Mouse (Mus musculus): ENCODE measurements around the gene Tmem239. TPM values are rescaled to one million over a fixed set of nuclear protein-coding genes. Genes with fewer than 3 reads are reported as not detected.

Gene Tmem239
- polyA plus RNA-seq, 1 experiment from 2014 or later, result not detected

GRCm38 (mm10) chr2:130390993-130391625, 15.2 kb upstream of the Tmem239 start:
- peaks cover 3% of the 10 kb centered on the region; the same call in 1 of the 2 replicates for H3K36me3 ChIP-seq
- no peak overlapping the region for H3K4me2 ChIP-seq
- no peaks in the 10 kb centered on the region for H3K4me1 ChIP-seq
- no peak for ATAC-seq (ENCODE audit: borderline replicate concordance, extremely low read depth, low FRiP score, low TSS enrichment)
- WGBS, result 77% methylated on average over 11 of the region's 11 CpGs
- H3K27ac ChIP-seq, result no peak overlapping the region
- no peak overlapping the region for H3K9ac ChIP-seq
- no peaks in the 10 kb centered on the region for H3K9me3 ChIP-seq
- no peaks in the 10 kb centered on the region for H3K27me3 ChIP-seq
- H3K4me3 ChIP-seq, result no peak overlapping the region

- H3K9me3 ChIP-seq, result no peaks in the 10 kb centered on the region
These were observed 13.4 kb upstream of the Tmem239 start for GRCm38 (mm10) chr2:130392836-130393235.

DNA sequence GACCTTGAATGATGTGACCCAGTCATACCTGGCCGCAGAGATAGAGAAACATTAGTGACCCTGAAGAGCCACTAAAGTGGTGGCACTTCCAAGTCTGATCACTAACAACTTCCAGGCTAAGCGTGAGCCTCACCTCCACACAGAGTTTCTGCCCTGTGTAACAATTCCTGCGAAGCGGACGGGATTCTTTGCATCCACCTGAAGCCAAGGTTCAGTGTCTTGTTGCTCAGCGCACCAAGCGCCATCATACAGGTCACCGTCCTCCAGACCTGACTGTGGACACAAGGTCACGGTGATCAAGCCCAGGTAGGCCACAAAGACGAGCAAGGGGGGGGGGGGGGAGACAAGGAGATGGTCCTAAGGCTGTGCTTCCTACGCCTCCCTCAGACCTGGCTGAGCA, 10.6 kb upstream of the Tmem239 start:
- H3K9ac ChIP-seq, result no peak overlapping the region
- 0 out of 2 replicates have a peak, but pooled peaks cover 9% of the 10 kb centered on the region for H3K27me3 ChIP-seq
- no peak overlapping the region for H3K27ac ChIP-seq
- H3K4me1 ChIP-seq, result peaks cover 7% of the 10 kb centered on the region; the same call in 1 of the 2 replicates
- WGBS, result 93% methylated on average over 11 of the region's 11 CpGs
- no peak overlapping the region for H3K4me3 ChIP-seq
- no peak overlapping the region for H3K4me2 ChIP-seq
- ATAC-seq (ENCODE audit: borderline replicate concordance, extremely low read depth, low FRiP score, low TSS enrichment), result no peak
- H3K36me3 ChIP-seq, result peaks cover 3% of the 10 kb centered on the region; the same call in 1 of the 2 replicates
- no peaks in the 10 kb centered on the region for H3K9me3 ChIP-seq

More at GRCm38 (mm10) chr2:130392836-130393235, 13.4 kb upstream of the Tmem239 start:
- Histone ChIP-seq H3K4me3 (no peak overlapping the region), H3K36me3 (peaks cover 3% of the 10 kb centered on the region; the same call in 1 of the 2 replicates), H3K4me2 (no peak overlapping the region), H3K9ac (no peak overlapping the region), H3K27ac (no peak overlapping the region), H3K4me1 (peaks cover 2% of the 10 kb centered on the region; the same call in 1 of the 2 replicates), H3K27me3 (0 out of 2 replicates have a peak, but pooled peaks cover 5% of the 10 kb centered on the region)
- no peak for ATAC-seq (ENCODE audit: borderline replicate concordance, extremely low read depth, low FRiP score, low TSS enrichment)
- WGBS, result 78% methylated on average over 3 of the region's 3 CpGs

DNA sequence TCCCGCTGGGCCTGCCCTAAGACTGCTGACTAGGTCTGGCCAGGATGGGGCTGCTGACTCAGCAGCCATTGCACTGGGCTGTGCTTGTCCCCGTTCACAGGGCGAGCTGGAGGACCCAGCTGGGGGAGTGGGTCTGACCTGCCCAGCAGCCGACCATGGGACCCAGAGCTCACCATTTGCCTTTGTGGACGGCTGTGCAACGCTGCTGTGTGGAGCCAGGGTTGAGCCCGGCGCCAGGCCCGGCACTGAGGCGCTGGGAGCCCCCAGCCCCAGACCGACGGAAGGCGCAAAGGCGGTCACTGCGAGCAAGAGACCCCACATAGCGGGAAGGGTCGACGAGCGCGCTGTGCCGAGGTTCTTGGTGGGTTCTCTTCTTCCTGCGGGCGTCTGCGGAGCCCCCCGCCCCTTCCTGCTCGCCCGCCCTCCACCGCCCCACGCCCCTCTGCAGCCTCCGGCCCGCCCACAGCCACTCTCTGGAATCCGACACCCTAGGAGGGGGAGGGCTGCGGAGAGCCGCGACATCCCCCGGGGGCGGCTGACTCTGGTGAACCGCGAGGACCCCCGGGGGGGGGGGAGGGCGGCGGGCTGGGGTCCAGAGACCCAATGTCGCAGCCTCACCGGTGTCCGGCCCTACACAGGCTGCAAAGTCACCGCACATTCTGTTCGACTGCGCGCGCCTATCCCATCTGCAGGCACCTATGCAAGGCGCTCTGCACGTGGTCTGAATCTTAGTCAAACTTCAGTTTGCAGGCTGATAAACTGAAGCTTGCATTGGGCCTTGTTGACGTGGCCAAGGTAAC, 8.9 kb upstream of the Tmem239 start, which contains the start of gene Cpxm1:
Cpxm1 (minus strand) TSS at position 389 of the 800 bp plus-strand sequence.
- Histone ChIP-seq H3K4me2 (peak within 1 kb of the TSS; percentile 95), H3K36me3 (peaks cover 3% of the 10 kb centered on the region; the same call in 1 of the 2 replicates), H3K9me3 (no peaks in the 10 kb centered on the region), H3K4me3 (peak within 1 kb of the TSS; percentile 63), H3K27ac (peak within 1 kb of the TSS; percentile 58), H3K27me3 (0 out of 2 replicates have a peak, but pooled peaks cover 9% of the 10 kb centered on the region), H3K4me1 (peaks cover 7% of the 10 kb centered on the region; the same call in 1 of the 2 replicates), H3K9ac (peak within 1 kb of the TSS; percentile 61)
- ATAC-seq (ENCODE audit: borderline replicate concordance, extremely low read depth, low FRiP score, low TSS enrichment), result peak; percentile 91
- under 1% methylated on average over 43 of the region's 53 CpGs for WGBS

- Histone ChIP-seq H3K9me3 (no peaks in the 10 kb centered on the region), H3K4me1 (peaks cover 7% of the 10 kb centered on the region; the same call in 1 of the 2 replicates), H3K4me3 (peak overlapping the region; percentile 63), H3K9ac (peak overlapping the region; percentile 61; the same call in 1 of the 2 replicates), H3K4me2 (peak overlapping the region; percentile 95), H3K27ac (no peak overlapping the region), H3K27me3 (0 out of 2 replicates have a peak, but pooled peaks cover 9% of the 10 kb centered on the region), H3K36me3 (no peaks in the 10 kb centered on the region; the same call in 1 of the 2 replicates)
- peak; percentile 9; the same call in 1 of the 2 replicates for ATAC-seq (ENCODE audit: borderline replicate concordance, extremely low read depth, low FRiP score, low TSS enrichment)
- 12% methylated on average over 14 of the region's 14 CpGs for WGBS
These were observed 8.2 kb upstream of the Tmem239 start for GRCm38 (mm10) chr2:130398091-130398490.

DNA sequence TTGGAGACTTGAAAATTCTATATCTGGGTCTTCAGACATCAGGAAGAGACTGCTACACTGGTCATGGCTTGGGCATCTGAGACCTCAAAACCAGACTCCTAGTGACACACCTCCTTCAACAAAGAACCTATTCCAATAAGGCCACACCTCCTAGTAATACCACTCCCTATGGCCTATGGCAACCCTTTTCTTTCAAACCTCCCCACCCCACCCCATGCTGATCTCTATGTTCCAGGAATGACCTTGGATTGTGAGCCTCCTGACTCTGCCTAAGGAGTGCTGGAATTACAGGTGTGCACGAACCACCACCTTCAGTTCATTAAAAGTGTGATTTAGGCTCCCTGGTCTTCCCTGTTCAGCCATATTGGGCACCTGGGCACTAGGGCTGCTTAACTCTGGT, 6.2 kb upstream of the Tmem239 start:
- H3K27ac ChIP-seq, result no peak overlapping the region
- H3K9me3 ChIP-seq, result no peaks in the 10 kb centered on the region
- H3K4me3 ChIP-seq, result no peak overlapping the region
- H3K4me1 ChIP-seq, result peaks cover 7% of the 10 kb centered on the region; the same call in 1 of the 2 replicates
- 91% methylated on average over 1 of the region's 1 CpGs for WGBS
- 0 out of 2 replicates have a peak, but pooled peaks cover 9% of the 10 kb centered on the region for H3K27me3 ChIP-seq
- no peak overlapping the region for H3K9ac ChIP-seq
- no peak for ATAC-seq (ENCODE audit: borderline replicate concordance, extremely low read depth, low FRiP score, low TSS enrichment)
- no peaks in the 10 kb centered on the region for H3K36me3 ChIP-seq
- no peak overlapping the region for H3K4me2 ChIP-seq

- Histone ChIP-seq H3K9ac (no peak overlapping the region), H3K4me1 (peaks cover 7% of the 10 kb centered on the region; the same call in 1 of the 2 replicates), H3K36me3 (no peaks in the 10 kb centered on the region), H3K9me3 (no peaks in the 10 kb centered on the region), H3K27ac (no peak overlapping the region), H3K4me3 (no peak overlapping the region), H3K27me3 (0 out of 2 replicates have a peak, but pooled peaks cover 6% of the 10 kb centered on the region), H3K4me2 (no peak overlapping the region)
- 69% methylated on average over 4 of the region's 4 CpGs for WGBS
- ATAC-seq (ENCODE audit: borderline replicate concordance, extremely low read depth, low FRiP score, low TSS enrichment), result no peak
These were observed 4.4 kb upstream of the Tmem239 start for GRCm38 (mm10) chr2:130401891-130402290.

GRCm38 (mm10) chr2:130404939-130405338, 1.3 kb upstream of the Tmem239 start, which contains the start of the genes Gm28372 and 1700020A23Rik:
TSS of gene Gm28372 (plus strand) at chr2:130405239.
TSS of gene 1700020A23Rik (plus strand) at chr2:130405259.
- no peaks in the 10 kb centered on the region for H3K9me3 ChIP-seq
- no peak for ATAC-seq (ENCODE audit: borderline replicate concordance, extremely low read depth, low FRiP score, low TSS enrichment)
- H3K4me1 ChIP-seq, result no peaks in the 10 kb centered on the region
- no peak within 1 kb of the TSS for H3K9ac ChIP-seq
- no peak within 1 kb of the TSS for H3K27ac ChIP-seq
- no peaks in the 10 kb centered on the region for H3K27me3 ChIP-seq
- H3K36me3 ChIP-seq, result no peaks in the 10 kb centered on the region
- no peak within 1 kb of the TSS for H3K4me3 ChIP-seq
- H3K4me2 ChIP-seq, result no peak within 1 kb of the TSS
- 93% methylated on average over 1 of the region's 1 CpGs for WGBS

DNA sequence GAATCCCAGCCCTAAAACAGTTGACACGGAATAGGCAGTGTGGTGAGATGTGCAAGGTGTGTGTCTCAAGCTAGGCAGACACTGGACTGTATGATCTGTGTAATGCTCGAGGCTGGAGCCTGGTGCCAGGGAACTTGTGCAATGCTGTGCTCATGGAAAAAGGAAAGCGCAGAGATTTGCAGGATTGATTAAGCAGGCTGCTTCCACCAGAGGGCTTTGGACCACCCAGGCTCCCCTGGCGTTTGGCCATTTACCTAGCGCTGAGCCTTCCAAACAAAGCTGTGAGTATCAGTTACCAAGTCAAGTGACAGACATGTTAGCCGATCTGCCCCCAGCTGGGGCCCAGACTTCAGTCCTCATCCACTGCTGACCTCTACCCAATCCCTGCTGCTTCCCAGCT, 1.9 kb downstream of the Tmem239 start:
- H3K36me3 ChIP-seq, result no peaks in the 10 kb centered on the region
- H3K9me3 ChIP-seq, result no peaks in the 10 kb centered on the region
- H3K4me2 ChIP-seq, result no peak overlapping the region
- H3K27me3 ChIP-seq, result no peaks in the 10 kb centered on the region
- no peak; the same call in 1 of the 2 replicates for ATAC-seq (ENCODE audit: borderline replicate concordance, extremely low read depth, low FRiP score, low TSS enrichment)
- H3K27ac ChIP-seq, result no peak overlapping the region
- 5% methylated on average over 6 of the region's 6 CpGs for WGBS
- H3K4me3 ChIP-seq, result no peak overlapping the region
- H3K4me1 ChIP-seq, result no peaks in the 10 kb centered on the region
- H3K9ac ChIP-seq, result no peak overlapping the region

DNA sequence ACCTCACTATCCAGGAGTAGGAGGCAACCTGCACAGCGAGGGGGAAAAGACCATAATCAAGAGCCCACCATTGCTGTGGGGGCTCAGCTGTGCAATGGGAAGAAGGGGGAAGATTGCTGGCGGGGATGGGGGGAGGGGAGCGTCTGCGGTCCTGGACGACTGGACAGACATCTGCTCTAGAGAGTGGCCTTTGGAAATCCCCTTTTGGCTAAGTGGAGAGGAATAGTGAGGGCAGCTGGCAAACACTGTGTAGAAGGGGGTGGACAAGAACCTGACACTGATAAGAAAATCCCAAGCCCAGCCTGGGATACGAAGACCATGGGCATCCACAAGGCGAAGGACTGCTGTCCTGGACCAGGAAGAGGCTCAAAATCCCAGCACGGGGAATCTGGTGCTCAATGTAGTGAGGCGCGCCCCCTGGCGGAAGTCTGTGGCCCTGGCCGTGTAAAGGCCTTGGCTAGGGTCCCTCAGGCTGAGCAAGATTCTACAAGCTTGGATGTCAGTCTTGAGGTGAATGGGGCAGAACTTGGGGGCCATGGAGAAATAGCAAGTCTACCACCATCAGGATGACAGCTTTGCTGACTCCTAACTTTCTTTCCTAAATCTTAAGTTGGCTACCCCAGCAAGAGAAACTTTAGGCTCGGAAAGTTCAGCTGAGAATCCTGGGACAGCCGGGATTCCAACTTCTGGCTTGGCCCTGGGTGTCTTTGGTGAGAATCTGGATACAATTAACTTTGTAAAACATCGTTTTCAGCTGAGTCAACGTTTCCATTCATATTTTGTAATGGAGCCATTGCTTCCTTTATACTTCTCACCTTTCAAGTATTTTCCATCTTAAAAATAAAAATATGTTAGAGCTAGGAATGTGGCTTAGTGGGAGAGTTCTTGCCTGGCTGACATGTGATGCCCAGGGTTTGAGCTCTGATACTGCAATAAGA, 5.5 kb downstream of the Tmem239 start:
- Histone ChIP-seq H3K4me1 (no peaks in the 10 kb centered on the region), H3K36me3 (no peaks in the 10 kb centered on the region), H3K4me2 (no peak overlapping the region), H3K4me3 (no peak overlapping the region), H3K9ac (no peak overlapping the region), H3K9me3 (no peaks in the 10 kb centered on the region), H3K27ac (no peak overlapping the region), H3K27me3 (no peaks in the 10 kb centered on the region)
- ATAC-seq (ENCODE audit: borderline replicate concordance, extremely low read depth, low FRiP score, low TSS enrichment), result peak; percentile 47; the same call in 1 of the 2 replicates
- WGBS, result 34% methylated on average over 16 of the region's 16 CpGs

GRCm38 (mm10) chr2:130412775-130413174, 6.5 kb downstream of the Tmem239 start:
- WGBS, result 64% methylated on average over 3 of the region's 3 CpGs
- Histone ChIP-seq H3K27ac (no peak overlapping the region), H3K4me1 (no peaks in the 10 kb centered on the region), H3K36me3 (no peaks in the 10 kb centered on the region), H3K9me3 (no peaks in the 10 kb centered on the region), H3K4me2 (no peak overlapping the region), H3K4me3 (no peak overlapping the region), H3K27me3 (no peaks in the 10 kb centered on the region), H3K9ac (no peak overlapping the region)
- no peak for ATAC-seq (ENCODE audit: borderline replicate concordance, extremely low read depth, low FRiP score, low TSS enrichment)
